Comparison of ENCODE assay signal across 16 mouse cellular contexts in genomic region chr17:49500234-49500633, GRCm38 (mm10).
A peak's percentile ranks its signal among the peaks of the same experiment; 100 is the strongest.
DNase-seq lines count a peak whose midpoint lies in the region; TF ChIP-seq lines count a peak whose summit lies in the region.
"Had no signal": no experiment of that assay in that cellular context is flagged by ENCODE, and none has a peak within 500 bp of the region (broad histone marks: within the 10 kb centered on the region; RNA-seq: fewer than 3 reads in every experiment).

No protein-coding gene starts in this region.

- no peak for TF ChIP-seq POLR2A in thymus, adult 2 months (IDR thresholded peaks at IDR 0.05; ENCODE audit: control insufficient read depth, extremely low read depth, insufficient read depth, low read length, poor library complexity)

- H3K27me3 ChIP-seq in thymus, adult 2 months (ENCODE audit: control insufficient read depth, insufficient read depth, low read length) = no peaks in the 10 kb centered on the region
- H3K27me3 ChIP-seq: heart, embryonic 12.5 days; hindbrain, embryonic 15.5 days; intestine, embryonic 15.5 days; liver, embryonic 15.5 days; midbrain, embryonic 15.5 days; neural tube, embryonic 15.5 days had no signal

- no peak for TF ChIP-seq CTCF in thymus, adult 2 months (IDR thresholded peaks at IDR 0.05; ENCODE audit: borderline replicate concordance, control insufficient read depth, extremely low read depth, insufficient read depth, low read length, poor library complexity)

- H3K27ac ChIP-seq in thymus, adult 2 months (ENCODE audit: control insufficient read depth, insufficient read depth, low read length) = no peak overlapping the region
- H3K27ac ChIP-seq: embryonic facial prominence, embryonic 10.5 days; hindbrain, embryonic 15.5 days; intestine, embryonic 15.5 days; liver, embryonic 15.5 days; midbrain, embryonic 15.5 days; neural tube, embryonic 15.5 days had no signal

- 79% methylated on average over 2 of the region's 2 CpGs for WGBS in thymus, adult 2 months

- H3K4me1 ChIP-seq in thymus, adult 2 months (replicated peaks; ENCODE audit: control insufficient read depth, insufficient read depth, low read length) = no peaks in the 10 kb centered on the region
- H3K4me1 ChIP-seq: embryonic facial prominence, embryonic 10.5 days; hindbrain, embryonic 15.5 days; intestine, embryonic 15.5 days; liver, embryonic 15.5 days; midbrain, embryonic 15.5 days; neural tube, embryonic 15.5 days had no signal

- no peaks in the 10 kb centered on the region for H3K36me3 ChIP-seq in thymus, adult 2 months (ENCODE audit: control insufficient read depth, insufficient read depth, low read length)
- H3K36me3 ChIP-seq: hindbrain, embryonic 15.5 days; intestine, embryonic 15.5 days; liver, embryonic 15.5 days; midbrain, embryonic 15.5 days; neural tube, embryonic 15.5 days had no signal

- no peak overlapping the region for H3K4me3 ChIP-seq in thymus, adult 2 months (ENCODE audit: control insufficient read depth, insufficient read depth, low read length)
- H3K4me3 ChIP-seq: embryonic facial prominence, embryonic 10.5 days; heart, embryonic 12.5 days; hindbrain, embryonic 15.5 days; intestine, embryonic 15.5 days; liver, embryonic 15.5 days; midbrain, embryonic 15.5 days; myocyte; neural tube, embryonic 15.5 days had no signal

- peak; percentile 36 to 52 for DNase-seq in kidney, postnatal 4 days
- no peak for DNase-seq in kidney, postnatal 14 days
- peak; percentile 26 for DNase-seq in retina, postnatal 1 day
- DNase-seq in retina, embryonic 14.5 days (ENCODE audit: low spot score) = no peak
- DNase-seq in adrenal gland, postnatal 14 days = peak; percentile 80
- DNase-seq in thymus, adult 2 months = no peak
- no peak for DNase-seq in gastrocnemius, postnatal 4 days (ENCODE audit: low spot score in 2 of 2)
- DNase-seq: lung, postnatal 14 days had no signal

Comparison
In these comparisons a context has a peak if more than half of its experiments do, and no peak if none do; other contexts are left out.
1. DNase-seq: peak in kidney, postnatal 4 days (2 of 2), retina, postnatal 1 day (single experiment) and adrenal gland, postnatal 14 days (single experiment); none in kidney, postnatal 14 days (single experiment), retina, embryonic 14.5 days (single experiment), thymus, adult 2 months (single experiment) and gastrocnemius, postnatal 4 days (0 of 2).